In the genomic region with DNA sequence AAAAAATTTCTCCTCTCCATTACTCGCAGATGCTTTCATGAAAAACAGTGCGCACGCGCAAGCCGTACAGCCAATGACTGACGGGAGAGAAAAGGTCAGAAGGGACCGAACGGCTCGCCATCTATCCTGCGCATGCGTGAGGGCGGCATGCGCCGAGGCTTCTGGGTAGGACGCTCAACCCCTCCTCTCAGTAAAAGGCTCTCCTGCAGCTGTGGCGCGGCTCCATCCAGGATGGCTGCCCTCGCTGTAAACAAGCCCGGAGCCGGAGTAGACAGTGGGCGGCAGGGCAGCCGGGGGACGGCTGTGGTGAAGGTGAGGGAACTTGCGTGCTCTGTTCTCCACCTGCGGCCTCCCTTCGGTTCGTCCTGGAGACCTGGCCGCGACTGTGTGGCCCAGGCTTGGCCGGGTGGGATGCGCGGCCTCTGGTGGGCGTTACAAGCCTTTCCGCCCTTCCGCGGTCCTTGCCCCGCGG, we compare ENCODE assay signal across 8 mouse cellular contexts. TPM values are rescaled to one million over a fixed set of nuclear protein-coding genes. Genes with fewer than 3 reads are reported as not detected.
DNase-seq lines count a peak whose midpoint lies in the region; ATAC-seq lines count a peak whose summit lies in the region.

Trim23 (plus strand) TSS at position 148 of the 472 bp plus-strand sequence.

- ATAC-seq in hindbrain, embryonic 16.5 days, result peak; percentile 98

- H3K9ac ChIP-seq in hindbrain, embryonic 16.5 days (ENCODE audit: low read depth, low read length), result peak within 1 kb of the TSS; percentile 97

- 1% methylated on average over 38 of the region's 38 CpGs for WGBS in hindbrain, embryonic 16.5 days
- 1% methylated on average over 38 of the region's 38 CpGs for WGBS in macrophage (ENCODE audit: missing documents)

- H3K4me3 ChIP-seq in hindbrain, embryonic 16.5 days (ENCODE audit: low read length), result peak within 1 kb of the TSS; percentile 82
- peak within 1 kb of the TSS; percentile 93 for H3K4me3 ChIP-seq in macrophage (ENCODE audit: inconsistent target)

- H3K4me2 ChIP-seq in hindbrain, embryonic 16.5 days (ENCODE audit: low read length), result peak within 1 kb of the TSS; percentile 75

- DNase-seq in WW6 (ENCODE audit: low read depth, low spot score), result peak; percentile 92
- peak; percentile 92 to 95 for DNase-seq in cerebellum, postnatal 4 days (ENCODE audit: low spot score in 2 of 2)
- peak; percentile 97 for DNase-seq in gastrocnemius, adult 18-20 months (ENCODE audit: low spot score)
- peak; percentile 97 for DNase-seq in left cerebral cortex, adult 18-20 months (ENCODE audit: low spot score in 2 of 2)
- DNase-seq in right cerebral cortex, adult 18-20 months, result peak; percentile 99
- DNase-seq in urinary bladder, postnatal 10 days (ENCODE audit: low spot score), result peak; percentile 93

- H3K36me3 ChIP-seq in hindbrain, embryonic 16.5 days (ENCODE audit: control insufficient read depth, insufficient read depth, low read length), result no peaks in the 10 kb centered on the region
- H3K36me3 ChIP-seq in macrophage (ENCODE audit: inconsistent target), result peaks cover 7% of the 10 kb centered on the region; the same call in 1 of the 2 replicates

- H3K9me3 ChIP-seq in hindbrain, embryonic 16.5 days (ENCODE audit: control insufficient read depth, low read length), result no peaks in the 10 kb centered on the region

- no peaks in the 10 kb centered on the region for H3K27me3 ChIP-seq in hindbrain, embryonic 16.5 days (replicated peaks; ENCODE audit: control insufficient read depth, insufficient read depth, low read length)

- H3K4me1 ChIP-seq in hindbrain, embryonic 16.5 days (ENCODE audit: control insufficient read depth, insufficient read depth, low read depth, low read length), result peaks cover 13% of the 10 kb centered on the region

- H3K79me2 ChIP-seq in macrophage (ENCODE audit: inconsistent target), result peaks cover 62% of the 10 kb centered on the region

- peak within 1 kb of the TSS; percentile 85 for H3K27ac ChIP-seq in hindbrain, embryonic 16.5 days (ENCODE audit: low read depth, low read length)
- peak within 1 kb of the TSS; percentile 65 for H3K27ac ChIP-seq in macrophage

RNA-seq across cellular contexts. Expression of gene Trim23, which starts in this region (rescaled TPM):
- 10 to 100 TPM; 24.8 to 26.5 TPM for total RNA-seq in gastrocnemius, adult 18-20 months (2021)
- polyA plus RNA-seq in hindbrain, embryonic 16.5 days (2015; fragmentation: Nextera tagmentation; extraction: Ambion mirVana), result 35.0 and 35.3 TPM in 2 replicates
- 10 to 100 TPM; 59.1 to 61.1 TPM for total RNA-seq in left cerebral cortex, adult 18-20 months (2021)
- total RNA-seq in macrophage (2018; cell fraction: chromatin; rRNA removed), result 10 to 100 TPM in 16 of 26 experiments, 1 to 10 TPM in 10; 3.4 to 26.9 (median 14.3) TPM
- total RNA-seq in macrophage (2018; cell fraction: cytosol; rRNA removed), result 10 to 100 TPM in 16 of 26 experiments, 1 to 10 TPM in 10; 4.1 to 13.0 (median 10.3) TPM
- total RNA-seq in macrophage (2018; cell fraction: nucleus; rRNA removed), result 10 to 100 TPM in 15 of 26 experiments, 1 to 10 TPM in 11; 3.9 to 30.9 (median 11.2) TPM
- 7.1 to 9.9 TPM (median 9.4 TPM) in 3 replicates for polyA plus RNA-seq in macrophage (2018)

Comparison
In these comparisons a context has a peak if more than half of its experiments do, and no peak if none do; other contexts are left out.
1. Peak in every context shown above with its lines: DNase-seq, ATAC-seq, H3K4me3 ChIP-seq and H3K27ac ChIP-seq.